Mouse (Mus musculus): Measurements from ENCODE around the gene Xpr1. TPM values are rescaled to one million over a fixed set of nuclear protein-coding genes. Genes with fewer than 3 reads are reported as not detected.

Gene Xpr1
- polyA plus RNA-seq, 1 experiment from 2014 or later = 6.8 TPM

DNA sequence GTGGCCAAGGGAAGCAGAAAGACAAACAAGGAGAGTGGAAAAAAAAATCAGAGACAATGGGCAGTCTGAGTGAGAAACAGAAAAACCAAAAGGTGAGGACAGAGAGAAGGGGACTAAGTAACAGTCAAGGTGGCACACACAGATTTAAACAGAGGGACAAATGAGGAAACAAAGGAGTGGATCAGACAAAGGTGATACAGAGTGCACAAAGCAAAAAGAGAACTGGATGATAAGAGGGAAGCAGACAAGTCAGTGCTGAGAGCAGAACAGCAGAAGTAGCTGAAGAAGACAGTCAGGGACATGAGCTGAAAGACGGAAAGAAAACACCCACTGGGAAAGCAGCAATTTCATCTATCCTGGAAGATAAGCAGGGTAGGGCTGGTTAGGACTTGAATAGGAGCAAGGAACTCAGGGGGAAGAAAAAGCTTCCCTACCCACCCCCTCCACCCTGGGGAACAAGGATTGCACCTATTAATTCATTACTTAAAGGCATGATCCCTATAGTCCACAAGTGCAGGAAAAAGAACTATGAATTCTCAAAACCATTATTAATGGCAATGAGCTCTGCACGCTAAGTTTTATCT lies 47.0 kb downstream of the Xpr1 start:
- no peaks in the 10 kb centered on the region for H3K27me3 ChIP-seq (replicated peaks; ENCODE audit: control insufficient read depth, insufficient read depth, low read length)
- H3K4me2 ChIP-seq (ENCODE audit: low read length) = no peak overlapping the region
- no peaks in the 10 kb centered on the region for H3K36me3 ChIP-seq (ENCODE audit: control insufficient read depth, insufficient read depth, low read length)
- DNase-seq (ENCODE audit: low spot score) = no peak
- no peak for ATAC-seq (replicated peaks; ENCODE audit: low FRiP score, low TSS enrichment, low read depth)
- no peaks in the 10 kb centered on the region for H3K4me1 ChIP-seq (replicated peaks; ENCODE audit: control insufficient read depth, insufficient read depth, low read length)
- H3K4me3 ChIP-seq (ENCODE audit: low read depth, low read length) = no peak overlapping the region
- WGBS = 70% methylated on average over 2 of the region's 2 CpGs
- H3K27ac ChIP-seq (ENCODE audit: low read depth) = no peak overlapping the region
- no peak overlapping the region for H3K9ac ChIP-seq (ENCODE audit: low read length)
- H3K9me3 ChIP-seq (ENCODE audit: control insufficient read depth, low read length) = no peaks in the 10 kb centered on the region

DNA sequence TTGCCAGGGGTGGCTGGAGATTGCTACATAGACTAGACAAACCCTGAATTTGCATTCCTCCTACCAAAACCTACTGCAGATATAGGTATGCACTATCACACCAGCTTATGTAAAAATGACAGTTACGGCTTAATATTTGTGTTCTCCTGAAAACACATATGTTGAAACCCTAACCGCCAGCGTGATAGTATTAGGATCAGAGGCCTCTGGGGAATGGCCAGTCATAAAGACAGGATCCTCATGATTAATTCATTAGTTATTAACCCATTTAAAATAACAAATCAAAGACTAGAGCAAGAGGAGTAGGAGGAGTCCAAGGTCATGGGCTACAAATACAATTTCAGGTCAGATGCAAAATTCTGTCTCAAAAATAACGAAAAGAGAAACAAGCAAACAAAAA lies 50.8 kb downstream of the Xpr1 start:
- H3K9me3 ChIP-seq (ENCODE audit: control insufficient read depth, low read length) = no peaks in the 10 kb centered on the region
- no peak overlapping the region for H3K4me3 ChIP-seq (ENCODE audit: low read depth, low read length)
- H3K27ac ChIP-seq (ENCODE audit: low read depth) = no peak overlapping the region
- no peak for DNase-seq (ENCODE audit: low spot score)
- no peaks in the 10 kb centered on the region for H3K4me1 ChIP-seq (replicated peaks; ENCODE audit: control insufficient read depth, insufficient read depth, low read length)
- no peak for ATAC-seq (replicated peaks; ENCODE audit: low FRiP score, low TSS enrichment, low read depth)
- no peak overlapping the region for H3K4me2 ChIP-seq (ENCODE audit: low read length)
- WGBS = 91% methylated on average over 4 of the region's 4 CpGs
- H3K36me3 ChIP-seq (ENCODE audit: control insufficient read depth, insufficient read depth, low read length) = no peaks in the 10 kb centered on the region
- H3K9ac ChIP-seq (ENCODE audit: low read length) = no peak overlapping the region
- H3K27me3 ChIP-seq (replicated peaks; ENCODE audit: control insufficient read depth, insufficient read depth, low read length) = no peaks in the 10 kb centered on the region

DNA sequence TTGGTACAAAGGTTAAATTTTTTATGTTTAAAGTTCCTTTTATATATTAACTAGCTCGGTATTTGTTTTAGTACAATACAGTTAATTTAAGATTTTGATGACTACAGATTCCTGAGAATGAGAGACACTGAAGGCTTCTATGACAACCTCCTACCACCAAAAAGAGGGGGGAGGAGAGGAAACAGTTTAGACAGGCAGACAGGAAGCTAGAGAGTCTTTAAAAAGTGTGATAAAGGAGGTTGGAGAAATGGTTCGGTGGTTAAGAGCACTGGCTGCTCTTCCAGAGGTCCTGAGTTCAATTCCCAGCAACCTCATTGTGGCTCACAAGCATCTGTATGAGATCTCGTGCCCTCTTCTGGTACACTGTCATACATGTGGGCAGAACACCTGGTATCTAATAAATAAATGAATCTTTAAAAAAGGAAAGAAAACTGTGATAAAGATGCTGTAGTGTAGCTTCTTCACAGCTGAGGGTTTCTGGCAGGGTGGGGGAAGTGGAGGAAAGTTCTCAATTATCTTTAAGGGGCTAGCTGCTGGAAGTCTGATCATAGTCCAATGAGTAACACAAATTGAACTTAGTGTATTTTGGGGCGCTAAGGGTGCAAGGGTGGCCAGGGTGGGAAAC lies 55.6 kb downstream of the Xpr1 start:
- H3K36me3 ChIP-seq (ENCODE audit: control insufficient read depth, insufficient read depth, low read length) = no peaks in the 10 kb centered on the region
- no peak for DNase-seq (ENCODE audit: low spot score)
- no peaks in the 10 kb centered on the region for H3K9me3 ChIP-seq (ENCODE audit: control insufficient read depth, low read length)
- H3K27ac ChIP-seq (ENCODE audit: low read depth) = no peak overlapping the region
- H3K27me3 ChIP-seq (replicated peaks; ENCODE audit: control insufficient read depth, insufficient read depth, low read length) = no peaks in the 10 kb centered on the region
- H3K9ac ChIP-seq (ENCODE audit: low read length) = no peak overlapping the region
- no peaks in the 10 kb centered on the region for H3K4me1 ChIP-seq (replicated peaks; ENCODE audit: control insufficient read depth, insufficient read depth, low read length)
- no peak overlapping the region for H3K4me2 ChIP-seq (ENCODE audit: low read length)
- no peak for ATAC-seq (replicated peaks; ENCODE audit: low FRiP score, low TSS enrichment, low read depth)
- H3K4me3 ChIP-seq (ENCODE audit: low read depth, low read length) = no peak overlapping the region
- WGBS = 82% methylated on average over 4 of the region's 4 CpGs

DNA sequence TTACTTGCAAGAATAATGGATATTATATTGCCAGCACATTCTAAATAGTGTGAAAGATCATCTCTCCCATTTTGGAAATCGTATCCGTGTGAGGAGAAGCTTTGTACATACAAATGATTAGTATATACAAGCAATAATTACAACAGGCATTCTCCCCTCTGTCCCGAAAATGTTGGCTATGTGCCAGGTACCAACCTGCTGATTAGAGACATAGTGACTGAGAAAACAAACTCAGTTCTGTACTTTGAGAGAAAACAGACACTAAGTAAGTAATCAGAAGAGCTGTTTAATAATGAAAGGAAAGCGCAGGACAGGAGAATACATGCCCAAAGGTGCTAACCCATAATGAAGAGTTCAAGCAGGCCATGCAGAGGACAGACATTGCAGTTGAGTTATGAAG lies 64.1 kb downstream of the Xpr1 start:
- Histone ChIP-seq H3K9me3 (ENCODE audit: control insufficient read depth, low read length) (no peaks in the 10 kb centered on the region), H3K27ac (ENCODE audit: low read depth) (no peak overlapping the region), H3K4me1 (replicated peaks; ENCODE audit: control insufficient read depth, insufficient read depth, low read length) (no peaks in the 10 kb centered on the region), H3K27me3 (replicated peaks; ENCODE audit: control insufficient read depth, insufficient read depth, low read length) (no peaks in the 10 kb centered on the region), H3K4me2 (ENCODE audit: low read length) (no peak overlapping the region), H3K36me3 (ENCODE audit: control insufficient read depth, insufficient read depth, low read length) (no peaks in the 10 kb centered on the region), H3K4me3 (ENCODE audit: low read depth, low read length) (no peak overlapping the region), H3K9ac (ENCODE audit: low read length) (no peak overlapping the region)
- ATAC-seq (replicated peaks; ENCODE audit: low FRiP score, low TSS enrichment, low read depth) (no peak), DNase-seq (ENCODE audit: low spot score) (no peak)
- WGBS = 50% methylated on average over 4 of the region's 4 CpGs

DNA sequence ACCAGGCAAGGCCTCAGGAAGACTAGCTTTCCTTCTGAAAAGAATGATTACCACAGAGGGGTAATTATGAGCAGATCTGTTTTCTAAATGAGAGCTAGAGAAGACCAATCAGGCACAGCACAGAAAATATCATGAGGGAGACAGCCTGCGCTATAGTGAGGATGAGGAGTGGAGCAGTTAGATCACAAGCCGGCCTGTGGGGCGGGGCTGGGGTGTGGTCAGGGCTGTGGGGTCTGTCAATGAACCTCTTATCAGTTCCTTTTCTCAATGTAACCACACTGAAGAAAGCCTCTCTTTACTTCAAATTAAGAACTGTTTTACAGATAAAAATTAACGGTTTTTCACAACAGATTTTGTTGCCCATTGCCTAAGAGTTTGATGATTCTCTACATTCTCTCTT lies 65.7 kb downstream of the Xpr1 start:
- ATAC-seq (replicated peaks; ENCODE audit: low FRiP score, low TSS enrichment, low read depth) = no peak
- Histone ChIP-seq H3K4me2 (ENCODE audit: low read length) (no peak overlapping the region), H3K27me3 (replicated peaks; ENCODE audit: control insufficient read depth, insufficient read depth, low read length) (no peaks in the 10 kb centered on the region), H3K4me3 (ENCODE audit: low read depth, low read length) (no peak overlapping the region), H3K36me3 (ENCODE audit: control insufficient read depth, insufficient read depth, low read length) (no peaks in the 10 kb centered on the region), H3K4me1 (replicated peaks; ENCODE audit: control insufficient read depth, insufficient read depth, low read length) (no peaks in the 10 kb centered on the region), H3K9ac (ENCODE audit: low read length) (no peak overlapping the region), H3K27ac (ENCODE audit: low read depth) (no peak overlapping the region), H3K9me3 (ENCODE audit: control insufficient read depth, low read length) (no peaks in the 10 kb centered on the region)
- DNase-seq (ENCODE audit: low spot score) = no peak
- 87% methylated on average over 4 of the region's 4 CpGs for WGBS

DNA sequence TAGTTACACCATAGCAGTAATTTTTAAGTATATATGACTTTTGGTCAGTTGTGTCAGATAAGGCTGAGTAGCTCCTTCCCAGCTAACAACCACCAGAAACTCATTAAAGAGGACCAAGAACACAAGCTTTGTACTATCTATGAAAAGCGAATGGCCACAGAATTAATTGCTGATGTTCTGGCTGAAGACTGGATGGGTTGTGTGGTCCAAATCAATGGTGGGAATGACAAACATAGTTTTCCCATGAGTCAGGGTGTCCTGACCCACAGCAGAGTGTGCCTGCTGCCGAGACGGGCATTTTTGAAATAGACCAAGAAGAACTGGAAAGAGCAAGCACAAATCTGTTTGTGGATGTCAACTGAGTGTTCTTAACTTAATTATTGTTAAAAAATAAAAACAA lies 68.7 kb downstream of the Xpr1 start:
- no peak for DNase-seq (ENCODE audit: low spot score)
- H3K4me3 ChIP-seq (ENCODE audit: low read depth, low read length) = no peak overlapping the region
- H3K36me3 ChIP-seq (ENCODE audit: control insufficient read depth, insufficient read depth, low read length) = no peaks in the 10 kb centered on the region
- no peaks in the 10 kb centered on the region for H3K4me1 ChIP-seq (replicated peaks; ENCODE audit: control insufficient read depth, insufficient read depth, low read length)
- H3K4me2 ChIP-seq (ENCODE audit: low read length) = no peak overlapping the region
- H3K9me3 ChIP-seq (ENCODE audit: control insufficient read depth, low read length) = no peaks in the 10 kb centered on the region
- no peaks in the 10 kb centered on the region for H3K27me3 ChIP-seq (replicated peaks; ENCODE audit: control insufficient read depth, insufficient read depth, low read length)
- no peak for ATAC-seq (replicated peaks; ENCODE audit: low FRiP score, low TSS enrichment, low read depth)
- 82% methylated on average over 3 of the region's 3 CpGs for WGBS
- H3K27ac ChIP-seq (ENCODE audit: low read depth) = no peak overlapping the region
- no peak overlapping the region for H3K9ac ChIP-seq (ENCODE audit: low read length)

DNA sequence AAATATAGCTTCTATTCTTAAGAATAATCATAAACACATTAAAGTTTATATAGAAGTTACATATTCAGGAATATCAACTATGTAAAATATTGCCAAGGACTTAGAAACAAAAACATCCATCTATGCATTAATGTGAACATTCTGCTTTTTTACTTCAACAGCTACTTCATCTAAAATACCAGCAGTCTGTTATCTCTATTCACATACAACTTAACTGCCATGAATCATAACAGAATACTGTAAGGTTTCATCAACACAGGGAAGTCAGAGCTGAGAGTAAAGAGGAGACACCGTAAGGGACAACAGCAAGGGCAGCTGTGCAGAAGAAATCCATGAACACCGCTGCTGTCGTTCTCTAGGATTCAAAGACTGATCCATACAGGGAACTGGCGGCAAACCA lies 69.9 kb downstream of the Xpr1 start:
- Histone ChIP-seq H3K27ac (ENCODE audit: low read depth) (no peak overlapping the region), H3K9ac (ENCODE audit: low read length) (no peak overlapping the region), H3K4me2 (ENCODE audit: low read length) (no peak overlapping the region), H3K4me1 (replicated peaks; ENCODE audit: control insufficient read depth, insufficient read depth, low read length) (no peaks in the 10 kb centered on the region), H3K9me3 (ENCODE audit: control insufficient read depth, low read length) (no peaks in the 10 kb centered on the region), H3K4me3 (ENCODE audit: low read depth, low read length) (no peak overlapping the region), H3K27me3 (replicated peaks; ENCODE audit: control insufficient read depth, insufficient read depth, low read length) (no peaks in the 10 kb centered on the region), H3K36me3 (ENCODE audit: control insufficient read depth, insufficient read depth, low read length) (no peaks in the 10 kb centered on the region)
- ATAC-seq (replicated peaks; ENCODE audit: low FRiP score, low TSS enrichment, low read depth) (no peak), DNase-seq (ENCODE audit: low spot score) (no peak)
- 73% methylated on average over 4 of the region's 4 CpGs for WGBS

DNA sequence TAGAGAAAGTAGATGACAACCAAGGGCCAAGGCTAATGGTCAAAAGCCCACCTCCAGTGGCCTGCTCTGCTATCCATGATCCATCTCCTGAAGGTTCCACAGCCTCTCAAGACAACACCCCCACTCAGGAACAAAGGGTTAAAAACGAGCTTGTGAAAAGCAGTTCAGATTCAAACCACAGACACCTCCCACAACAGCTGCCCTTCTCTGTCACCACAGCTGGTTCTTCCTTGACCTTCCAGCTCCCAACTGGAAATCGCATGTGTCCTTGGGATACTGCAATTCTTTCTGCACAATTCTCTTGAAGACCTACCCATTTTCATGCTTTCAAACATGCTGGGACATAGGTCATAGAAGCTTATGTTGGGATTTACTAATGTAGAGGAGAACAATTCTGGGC lies 73.2 kb downstream of the Xpr1 start:
- Histone ChIP-seq H3K9ac (ENCODE audit: low read length) (no peak overlapping the region), H3K36me3 (ENCODE audit: control insufficient read depth, insufficient read depth, low read length) (no peaks in the 10 kb centered on the region), H3K4me3 (ENCODE audit: low read depth, low read length) (no peak overlapping the region), H3K4me2 (ENCODE audit: low read length) (no peak overlapping the region), H3K27ac (ENCODE audit: low read depth) (no peak overlapping the region), H3K9me3 (ENCODE audit: control insufficient read depth, low read length) (no peaks in the 10 kb centered on the region), H3K27me3 (replicated peaks; ENCODE audit: control insufficient read depth, insufficient read depth, low read length) (no peaks in the 10 kb centered on the region), H3K4me1 (replicated peaks; ENCODE audit: control insufficient read depth, insufficient read depth, low read length) (no peaks in the 10 kb centered on the region)
- WGBS = 90% methylated on average over 2 of the region's 2 CpGs
- ATAC-seq (replicated peaks; ENCODE audit: low FRiP score, low TSS enrichment, low read depth) (no peak), DNase-seq (ENCODE audit: low spot score) (no peak)

DNA sequence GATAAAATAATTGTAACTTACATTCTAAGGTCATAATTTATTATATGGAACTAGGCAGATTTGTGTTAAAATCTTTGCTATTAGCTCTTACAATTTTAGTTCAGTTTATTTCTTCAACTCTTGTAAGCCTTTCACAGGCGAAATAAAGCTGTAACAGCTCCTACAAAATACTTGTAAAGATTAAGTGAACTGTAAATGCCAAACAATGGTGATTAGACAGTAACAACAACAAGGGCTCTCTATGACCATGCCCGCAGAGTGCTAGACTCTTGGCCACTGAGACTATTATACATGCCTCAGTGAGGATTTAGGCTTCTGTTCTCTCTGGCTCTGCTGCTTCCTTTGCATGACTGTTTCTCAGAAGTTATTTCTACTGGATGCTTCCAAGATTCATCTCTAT lies 77.6 kb downstream of the Xpr1 start:
- no peaks in the 10 kb centered on the region for H3K27me3 ChIP-seq (replicated peaks; ENCODE audit: control insufficient read depth, insufficient read depth, low read length)
- no peak overlapping the region for H3K4me2 ChIP-seq (ENCODE audit: low read length)
- no peak overlapping the region for H3K27ac ChIP-seq (ENCODE audit: low read depth)
- no peak overlapping the region for H3K9ac ChIP-seq (ENCODE audit: low read length)
- no peaks in the 10 kb centered on the region for H3K36me3 ChIP-seq (ENCODE audit: control insufficient read depth, insufficient read depth, low read length)
- H3K4me1 ChIP-seq (replicated peaks; ENCODE audit: control insufficient read depth, insufficient read depth, low read length) = no peaks in the 10 kb centered on the region
- H3K4me3 ChIP-seq (ENCODE audit: low read depth, low read length) = no peak overlapping the region
- 82% methylated on average over 2 of the region's 2 CpGs for WGBS
- ATAC-seq (replicated peaks; ENCODE audit: low FRiP score, low TSS enrichment, low read depth) (no peak), DNase-seq (ENCODE audit: low spot score) (no peak)
- H3K9me3 ChIP-seq (ENCODE audit: control insufficient read depth, low read length) = no peaks in the 10 kb centered on the region
